Mouse (Mus musculus) intestine, embryonic 15.5 days (tissue): ENCODE measurements around the gene Pagr1b. TPM values are rescaled to one million over a fixed set of nuclear protein-coding genes. Genes with fewer than 3 reads are reported as not detected.

Source experiments
- ATAC-seq: fragments of 200-750 bp; cut with Nextera tagmentation; 2 replicates; pipeline ENCODE4 v1.8.0; 2017; ENCODE audit warnings: moderate TSS enrichment, moderate library complexity
- H3K27ac ChIP-seq: fragments of 300-500 bp; sonication (generic); 2 replicates; pipeline ENCODE4 v1.5.1; 2015; ENCODE audit warnings: mild to moderate bottlenecking, inconsistent platforms
- H3K27me3 ChIP-seq: fragments of 300-500 bp; sonication (generic); replicated peaks from 2 replicates; pipeline ENCODE4 v1.6.1; 2015; ENCODE audit warnings: inconsistent platforms
- H3K36me3 ChIP-seq: fragments of 300-500 bp; sonication (generic); 2 replicates; pipeline ENCODE4 v1.6.1; 2015; ENCODE audit warnings: inconsistent platforms
- H3K4me1 ChIP-seq: fragments of 300-500 bp; sonication (generic); replicated peaks from 2 replicates; pipeline ENCODE4 v1.6.1; 2015; ENCODE audit warnings: inconsistent platforms
- H3K4me2 ChIP-seq: fragments of 300-500 bp; sonication (generic); replicated peaks from 2 replicates; pipeline ENCODE4 v1.6.1; 2015; ENCODE audit warnings: mild to moderate bottlenecking, inconsistent platforms
- H3K4me3 ChIP-seq: fragments of 300-500 bp; sonication (generic); replicated peaks from 2 replicates; pipeline ENCODE4 v1.5.1; 2015; ENCODE audit warnings: inconsistent platforms
- H3K9ac ChIP-seq: fragments of 300-500 bp; sonication (generic); 2 replicates; pipeline ENCODE4 v1.6.1; 2015; ENCODE audit warnings: inconsistent platforms
- H3K9me3 ChIP-seq: fragments of 300-500 bp; sonication (generic); 2 replicates; pipeline ENCODE4 v1.6.1; 2016; ENCODE audit warnings: inconsistent platforms
- WGBS: fragments of 180-500 bp; shearing (Covaris S2); methylation state at CpG from one replicate; pipeline ENCODE4 v1.1.7; 2015; 5-methylcytosine and 5-hydroxymethylcytosine counted together
- polyA plus RNA-seq: library from polyadenylated mRNA; unstranded; fragments of >200 nt; fragmentation: Nextera tagmentation; extraction: Ambion mirVana; gene quantifications from 2 replicates; pipeline ENCODE4 v1.2.1, GENCODE M21; 2015

The Pagr1b gene
- polyA plus RNA-seq: 0.43 and 1.5 TPM in 2 replicates

DNA sequence TGATC, at the start of gene Pagr1b:
Pagr1b (minus strand) TSS at position 4 of the 5 bp plus-strand sequence.
- H3K27me3 ChIP-seq: no peaks in the 10 kb centered on the region
- peak within 1 kb of the TSS; percentile 87 for H3K9ac ChIP-seq
- H3K4me1 ChIP-seq: peaks cover 58% of the 10 kb centered on the region
- peaks cover 9% of the 10 kb centered on the region; the same call in 1 of the 2 replicates for H3K36me3 ChIP-seq
- peak within 1 kb of the TSS; percentile 98 for H3K27ac ChIP-seq
- peak within 1 kb of the TSS; percentile 87 for H3K4me2 ChIP-seq
- no peaks in the 10 kb centered on the region for H3K9me3 ChIP-seq
- no peak for ATAC-seq
- peak within 1 kb of the TSS; percentile 68 for H3K4me3 ChIP-seq

DNA sequence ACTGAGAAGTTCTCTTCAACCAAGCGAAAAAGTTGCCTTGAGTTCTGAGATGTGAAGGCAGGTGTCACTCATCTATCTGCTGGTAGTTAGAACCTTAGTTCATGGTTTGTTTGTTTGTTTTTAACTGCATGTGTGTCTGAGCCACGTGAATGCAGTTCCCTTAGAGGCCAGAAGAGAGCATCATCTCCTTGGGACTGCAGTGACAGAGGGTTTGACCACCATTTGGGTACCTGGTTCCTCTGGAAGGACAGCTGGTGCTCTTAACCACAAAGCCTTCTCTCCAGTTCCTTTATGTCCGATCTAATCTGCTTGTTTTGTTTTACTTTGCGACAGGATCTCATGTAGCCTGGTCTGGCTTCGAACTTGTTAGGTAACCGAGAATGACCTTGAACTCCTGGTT, 49.3 kb upstream of the Pagr1b start:
- 87% methylated on average over 6 of the region's 6 CpGs for WGBS
- Histone ChIP-seq H3K27ac (no peak overlapping the region), H3K4me1 (no peaks in the 10 kb centered on the region), H3K9ac (no peak overlapping the region), H3K4me2 (no peak overlapping the region), H3K36me3 (no peaks in the 10 kb centered on the region), H3K4me3 (no peak overlapping the region), H3K27me3 (0 out of 2 replicates have a peak, but pooled peaks cover 3% of the 10 kb centered on the region), H3K9me3 (no peaks in the 10 kb centered on the region)
- no peak for ATAC-seq

DNA sequence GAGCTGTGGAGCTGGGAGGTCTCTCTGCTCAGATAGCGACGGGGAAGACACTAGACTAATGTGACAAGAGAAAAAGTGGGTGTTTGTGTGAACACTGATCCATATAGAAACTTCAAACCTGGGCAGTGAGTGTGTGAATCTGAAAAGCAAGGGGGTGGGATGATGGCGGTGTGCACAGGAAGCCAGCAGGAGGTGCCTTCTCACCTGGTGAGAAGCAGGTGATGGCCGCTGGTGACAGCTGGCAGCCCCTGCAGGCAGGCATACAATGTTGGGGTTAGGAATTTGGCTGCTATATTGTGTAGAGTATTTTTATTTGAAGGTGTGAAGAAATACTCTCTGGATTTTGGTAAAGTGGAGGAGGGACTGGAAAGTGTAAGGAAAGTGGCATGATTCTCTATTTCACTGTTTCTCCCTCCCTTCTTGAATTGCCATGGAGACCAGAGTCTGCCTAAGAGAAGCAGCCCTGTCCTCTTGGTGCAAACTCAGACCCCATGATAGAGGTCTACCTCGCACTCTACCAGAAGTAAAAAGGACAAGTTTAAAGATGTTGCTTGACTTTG, 38.8 kb upstream of the Pagr1b start:
- ATAC-seq: no peak
- Histone ChIP-seq H3K4me1 (no peaks in the 10 kb centered on the region), H3K36me3 (no peaks in the 10 kb centered on the region), H3K27me3 (no peaks in the 10 kb centered on the region), H3K27ac (no peak overlapping the region), H3K4me2 (no peak overlapping the region), H3K9me3 (no peaks in the 10 kb centered on the region), H3K9ac (no peak overlapping the region), H3K4me3 (no peak overlapping the region)
- 69% methylated on average over 5 of the region's 5 CpGs for WGBS

DNA sequence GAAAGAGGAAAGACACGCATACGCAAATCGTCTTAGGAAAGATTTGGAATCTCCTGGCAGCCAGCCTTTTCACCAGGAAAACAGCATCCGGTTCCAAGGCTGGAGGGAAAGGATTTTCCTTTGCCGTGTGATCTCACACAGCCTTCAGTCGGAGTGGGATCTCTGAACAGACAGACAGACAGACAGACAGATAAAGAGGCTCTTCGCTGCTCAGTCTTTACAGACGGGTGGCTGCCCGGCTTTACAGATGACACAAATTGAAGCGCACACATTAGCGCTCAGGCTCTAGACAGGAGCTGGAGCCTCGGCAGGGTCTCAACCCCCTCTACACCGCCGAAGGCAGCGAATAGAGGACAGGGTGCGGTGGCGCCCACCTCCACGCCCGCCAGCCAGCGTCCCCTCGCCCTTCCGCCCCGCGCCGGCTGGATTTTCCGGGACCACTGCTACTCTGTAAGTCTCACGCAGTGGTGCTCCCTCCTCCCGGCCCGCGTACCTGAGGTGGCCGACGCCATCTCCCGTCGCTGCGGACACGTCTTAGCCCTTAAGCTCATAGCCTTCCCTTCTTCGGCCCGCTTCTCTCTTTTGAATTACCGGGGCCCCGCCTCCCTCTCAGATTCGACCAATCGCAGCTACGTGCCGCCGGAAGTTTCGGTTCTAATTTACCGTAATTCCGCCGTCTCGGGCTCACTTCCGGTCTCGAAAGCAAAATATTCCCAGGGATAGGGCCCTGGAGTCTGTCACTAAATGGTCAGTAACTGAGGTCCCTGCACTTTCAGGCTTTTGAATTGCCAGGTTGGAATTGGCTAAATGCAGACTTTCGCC, 25.8 kb upstream of the Pagr1b start, which contains the start of gene Kif22:
Kif22 (minus strand) TSS at position 621 of the 822 bp plus-strand sequence.
- H3K4me2 ChIP-seq: peak within 1 kb of the TSS; percentile 80
- H3K9ac ChIP-seq: peak within 1 kb of the TSS; percentile 85
- WGBS: under 1% methylated on average over 53 of the region's 53 CpGs
- H3K27ac ChIP-seq: peak within 1 kb of the TSS; percentile 74
- H3K36me3 ChIP-seq: no peaks in the 10 kb centered on the region
- H3K4me3 ChIP-seq: peak within 1 kb of the TSS; percentile 97
- ATAC-seq: peak; percentile 94
- H3K9me3 ChIP-seq: no peaks in the 10 kb centered on the region
- peaks cover 10% of the 10 kb centered on the region; the same call in 1 of the 2 replicates for H3K4me1 ChIP-seq
- H3K27me3 ChIP-seq: no peaks in the 10 kb centered on the region

DNA sequence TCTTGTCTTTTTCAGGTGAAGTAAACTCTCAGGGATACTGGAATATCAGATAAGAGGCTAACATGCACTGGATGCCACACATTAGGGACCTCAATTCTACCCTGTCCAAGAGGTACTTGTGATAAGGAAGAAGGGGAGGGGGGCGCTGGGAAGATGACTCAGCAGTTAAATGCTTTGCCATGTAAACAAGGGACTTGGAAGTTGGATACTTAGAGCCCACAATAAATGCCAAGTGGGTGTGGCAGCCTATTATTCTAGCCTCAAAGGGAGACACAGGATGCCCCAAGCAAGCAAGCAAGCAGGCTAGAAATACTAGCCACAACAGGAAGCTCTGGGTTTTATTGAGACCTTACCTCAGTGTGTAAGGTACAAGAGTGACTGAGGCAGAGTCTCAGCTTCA, 15.0 kb upstream of the Pagr1b start:
- Histone ChIP-seq H3K27ac (no peak overlapping the region), H3K36me3 (peaks cover 57% of the 10 kb centered on the region), H3K4me1 (peaks cover 7% of the 10 kb centered on the region), H3K4me2 (no peak overlapping the region), H3K9ac (no peak overlapping the region), H3K9me3 (no peaks in the 10 kb centered on the region), H3K27me3 (no peaks in the 10 kb centered on the region), H3K4me3 (no peak overlapping the region)
- no peak for ATAC-seq
- 58% methylated on average over 1 of the region's 1 CpGs for WGBS

DNA sequence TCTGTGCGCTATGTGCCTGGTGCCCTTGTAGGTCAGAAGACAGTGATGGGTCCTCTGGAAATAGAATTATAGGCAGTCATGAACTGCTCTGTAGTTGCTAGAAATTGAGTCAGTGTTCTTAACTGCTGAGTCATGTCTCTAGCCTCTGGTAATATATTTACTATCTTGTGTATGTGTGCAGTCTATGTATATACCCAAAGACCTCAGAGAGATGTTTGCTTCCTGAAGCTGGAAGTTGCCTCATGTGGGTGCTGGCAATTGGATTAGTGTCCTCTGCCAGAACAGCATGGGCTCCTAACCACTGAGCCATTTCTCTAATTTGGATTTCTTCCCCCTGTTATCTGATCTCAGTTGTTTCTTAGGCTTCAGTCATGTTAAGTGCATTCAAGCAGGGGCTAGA, 13.9 kb upstream of the Pagr1b start:
- H3K9ac ChIP-seq: no peak overlapping the region
- H3K4me1 ChIP-seq: peaks cover 7% of the 10 kb centered on the region
- H3K36me3 ChIP-seq: peaks cover 51% of the 10 kb centered on the region
- no peaks in the 10 kb centered on the region for H3K27me3 ChIP-seq
- no peaks in the 10 kb centered on the region for H3K9me3 ChIP-seq
- ATAC-seq: no peak
- no peak overlapping the region for H3K4me3 ChIP-seq
- WGBS: 92% methylated on average over 1 of the region's 1 CpGs
- H3K27ac ChIP-seq: no peak overlapping the region
- H3K4me2 ChIP-seq: no peak overlapping the region

DNA sequence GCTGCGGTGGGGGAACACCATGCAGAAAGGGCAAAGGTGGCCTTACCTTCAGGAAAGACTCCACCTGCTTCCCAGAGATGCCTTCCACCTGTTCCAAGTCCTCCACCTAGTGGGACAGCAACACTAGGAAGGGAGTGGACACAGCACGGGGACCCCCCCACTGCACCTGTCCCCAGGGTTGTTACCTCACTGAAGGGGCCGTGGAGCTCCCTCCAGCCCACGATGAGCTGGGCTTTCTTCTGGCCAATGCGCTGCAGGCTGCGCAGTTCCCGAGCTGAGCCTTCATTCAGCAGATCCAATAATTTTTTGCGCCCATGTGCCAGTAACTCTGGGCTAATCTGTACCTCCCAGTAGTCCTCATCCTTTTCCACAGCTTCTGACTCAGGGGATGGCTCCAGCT, 11.6 kb upstream of the Pagr1b start:
- Histone ChIP-seq H3K27ac (peak overlapping the region; percentile 99), H3K9me3 (no peaks in the 10 kb centered on the region), H3K4me2 (peak overlapping the region; percentile 80), H3K4me1 (peaks cover 29% of the 10 kb centered on the region), H3K4me3 (peak overlapping the region; percentile 90), H3K27me3 (no peaks in the 10 kb centered on the region), H3K9ac (peak overlapping the region; percentile 54), H3K36me3 (peaks cover 46% of the 10 kb centered on the region)
- 55% methylated on average over 8 of the region's 8 CpGs for WGBS
- ATAC-seq: no peak

DNA sequence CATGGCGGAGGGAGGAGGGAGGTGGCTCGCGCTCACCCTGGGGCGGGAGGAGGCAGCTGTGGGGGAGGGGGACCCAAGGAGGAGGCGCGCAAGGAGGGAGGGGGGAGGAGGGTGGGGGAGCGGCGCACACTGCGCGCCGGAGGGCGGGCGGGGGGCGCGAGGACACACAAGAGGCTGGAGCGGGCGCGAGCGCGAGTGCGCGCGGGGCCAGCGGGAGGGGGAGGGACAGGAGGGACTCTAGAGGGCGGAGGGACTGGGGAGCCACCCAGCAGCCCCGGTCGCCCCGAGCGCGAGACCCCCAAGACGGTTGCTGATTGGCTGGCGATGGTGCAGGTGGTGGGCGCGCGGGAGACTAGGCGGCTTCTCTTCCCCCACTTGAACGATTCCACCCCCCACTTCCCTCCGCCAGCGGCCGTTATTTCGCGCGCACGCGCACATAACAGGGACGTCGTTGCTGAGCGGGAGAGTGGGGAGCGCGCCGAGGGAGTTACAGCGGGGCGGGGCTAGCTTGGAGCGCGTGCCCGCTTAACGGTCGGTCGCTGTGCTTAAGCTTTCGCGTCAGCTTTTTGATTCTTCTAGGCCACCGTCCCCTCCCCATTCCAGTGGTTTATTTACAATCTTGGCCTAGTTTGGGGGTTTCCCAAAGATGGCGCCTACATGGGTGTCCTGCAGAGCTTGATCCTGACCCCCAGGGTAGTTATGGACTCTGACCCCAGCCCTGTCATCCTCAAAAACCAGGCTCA, 10.9 kb upstream of the Pagr1b start, which contains the start of gene Maz:
Maz (minus strand) TSS at position 54 of the 743 bp plus-strand sequence.
- Histone ChIP-seq H3K4me3 (peak within 1 kb of the TSS; percentile 90), H3K27me3 (no peaks in the 10 kb centered on the region), H3K27ac (peak within 1 kb of the TSS; percentile 99), H3K4me1 (peaks cover 37% of the 10 kb centered on the region), H3K9ac (peak within 1 kb of the TSS; percentile 97), H3K4me2 (peak within 1 kb of the TSS; percentile 80), H3K9me3 (no peaks in the 10 kb centered on the region), H3K36me3 (peaks cover 42% of the 10 kb centered on the region)
- peak; percentile 88 for ATAC-seq
- WGBS: 1% methylated on average over 49 of the region's 63 CpGs

DNA sequence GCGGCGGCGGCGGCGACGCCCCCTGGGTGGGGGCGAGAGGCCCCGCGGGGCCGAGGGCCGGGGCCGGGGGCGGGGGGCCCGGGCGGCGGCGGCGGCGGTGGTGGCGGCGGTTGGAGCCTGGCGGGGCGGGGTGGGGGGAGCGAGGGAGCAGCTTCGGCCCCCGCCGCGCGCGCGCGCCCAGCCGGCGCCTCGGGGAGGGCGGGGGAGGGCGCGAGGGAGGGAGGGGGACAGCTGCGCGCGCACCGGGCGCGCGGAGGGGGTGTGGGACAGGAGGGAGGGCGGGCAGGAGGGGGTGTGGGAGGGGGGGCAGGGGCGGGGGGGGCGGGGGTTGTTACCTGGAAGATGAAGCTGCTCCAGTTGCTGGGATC, 10.3 kb upstream of the Pagr1b start:
- WGBS: 0% methylated on average over 14 of the region's 48 CpGs
- Histone ChIP-seq H3K36me3 (peaks cover 40% of the 10 kb centered on the region), H3K9ac (peak overlapping the region; percentile 97), H3K9me3 (no peaks in the 10 kb centered on the region), H3K4me3 (peak overlapping the region; percentile 90), H3K4me2 (peak overlapping the region; percentile 80), H3K27me3 (no peaks in the 10 kb centered on the region), H3K27ac (peak overlapping the region; percentile 99), H3K4me1 (peaks cover 42% of the 10 kb centered on the region)
- ATAC-seq: no peak; the same call in 1 of the 2 replicates

DNA sequence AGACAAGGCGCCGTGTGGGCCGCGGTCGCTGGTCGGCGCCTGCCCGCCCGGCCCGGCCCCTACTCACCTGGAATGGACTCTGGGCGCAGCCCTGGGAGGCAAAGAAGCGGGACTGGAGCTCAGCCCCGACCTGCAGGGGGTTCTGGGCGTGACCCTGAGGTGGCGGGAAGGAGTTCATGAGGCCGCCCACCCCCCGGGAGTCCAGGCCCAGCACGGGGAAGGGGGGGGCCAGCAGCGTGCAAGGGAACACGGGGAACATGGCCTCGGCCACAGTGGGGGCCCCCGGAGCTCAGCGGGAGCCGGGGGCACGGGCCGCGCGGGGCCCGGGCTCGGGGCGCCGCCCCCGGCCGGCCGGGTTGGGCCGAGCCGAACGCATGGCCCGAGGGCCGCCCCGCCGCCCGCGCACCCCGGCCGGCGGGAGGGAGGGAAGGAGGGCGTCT, 9.9 kb upstream of the Pagr1b start:
- H3K9ac ChIP-seq: peak overlapping the region; percentile 97
- peak overlapping the region; percentile 99 for H3K27ac ChIP-seq
- peak overlapping the region; percentile 78 for H3K4me2 ChIP-seq
- peaks cover 35% of the 10 kb centered on the region for H3K36me3 ChIP-seq
- no peaks in the 10 kb centered on the region for H3K27me3 ChIP-seq
- peaks cover 46% of the 10 kb centered on the region for H3K4me1 ChIP-seq
- peak overlapping the region; percentile 90 for H3K4me3 ChIP-seq
- 2% methylated on average over 30 of the region's 48 CpGs for WGBS
- no peaks in the 10 kb centered on the region for H3K9me3 ChIP-seq
- ATAC-seq: peak; percentile 57

DNA sequence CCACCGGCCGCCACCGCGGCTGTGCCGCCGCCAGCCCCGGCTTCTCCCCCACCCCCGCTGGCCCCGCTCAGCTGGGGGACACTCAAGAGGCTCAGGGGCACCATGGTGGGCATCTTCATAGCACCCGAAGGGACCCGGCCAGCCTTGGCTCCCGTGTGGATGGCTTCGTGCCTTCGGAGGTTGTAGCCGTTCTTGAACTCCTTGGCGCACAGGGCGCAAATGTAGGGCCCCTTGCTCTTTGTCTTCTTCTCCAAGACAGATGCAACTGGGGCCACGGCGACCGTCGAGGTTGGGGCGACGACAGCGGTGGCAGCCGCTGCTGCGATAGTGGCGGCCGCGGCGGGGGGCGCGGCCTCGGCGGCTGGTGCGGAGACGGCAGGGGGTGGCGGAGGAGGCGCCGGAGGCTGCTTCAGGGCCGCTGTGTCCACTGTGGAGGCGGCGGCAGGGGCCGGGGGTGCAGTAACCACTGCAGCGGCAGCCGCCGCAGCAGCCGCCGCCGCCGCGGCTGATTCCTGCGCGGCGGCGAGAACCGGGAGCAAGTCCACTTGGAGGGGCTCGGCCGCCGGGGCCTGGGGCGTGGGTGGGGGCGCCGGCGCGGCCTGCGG, 9.4 kb upstream of the Pagr1b start:
- Histone ChIP-seq H3K4me3 (peak overlapping the region; percentile 90), H3K27me3 (no peaks in the 10 kb centered on the region), H3K36me3 (peaks cover 30% of the 10 kb centered on the region), H3K4me2 (peak overlapping the region; percentile 78), H3K9me3 (no peaks in the 10 kb centered on the region), H3K9ac (peak overlapping the region; percentile 97), H3K4me1 (peaks cover 51% of the 10 kb centered on the region), H3K27ac (peak overlapping the region; percentile 99)
- ATAC-seq: peak; percentile 3; the same call in 1 of the 2 replicates
- under 1% methylated on average over 63 of the region's 65 CpGs for WGBS
